Mouse (Mus musculus): ENCODE measurements around the gene Slc6a21.
"Not testable (repeated sequence)": the region's sequence is repeated elsewhere in the genome, so short reads cannot be mapped to it uniquely, and the experiment has no call there.

GRCm38 (mm10) chr7:45255822-45256221 is 21.5 kb upstream of the Slc6a21 start:
- not testable (repeated sequence) for TF ChIP-seq TAL1 (conservative IDR thresholded peaks at IDR 0.05; ENCODE audit: low read depth, low read length); GATA2 (IDR thresholded peaks at IDR 0.05; ENCODE audit: borderline replicate concordance, low read depth, low read length)
